Mouse (Mus musculus) neural tube, postnatal 0 days (tissue): ENCODE data around the gene Gpr182. TPM values are rescaled to one million over a fixed set of nuclear protein-coding genes. Genes with fewer than 3 reads are reported as not detected.

ENCODE experiments used
- polyA plus RNA-seq: library from polyadenylated mRNA; unstranded; fragments of >200 nt; fragmentation: Nextera tagmentation; extraction: Ambion mirVana; gene quantifications from 2 replicates; pipeline ENCODE4 v1.2.1, GENCODE M21; 2015

Gpr182 gene
- 1.4 and 2.3 TPM in 2 replicates for polyA plus RNA-seq

GRCm38 (mm10) chr10:127751548-127751947 is at the start of gene Gpr182:
TSS of gene Gpr182 (minus strand) at chr10:127751732.

GRCm38 (mm10) chr10:127800891-127801290 is 49.4 kb upstream of the Gpr182 start, which contains the start of gene Rdh16:
TSS of gene Rdh16 (plus strand) at chr10:127801152.

GRCm38 (mm10) chr10:127776011-127776410 is 24.5 kb upstream of the Gpr182 start, which contains the start of gene Rdh9:
TSS of gene Rdh9 (plus strand) at chr10:127776386.

GRCm38 (mm10) chr10:127759181-127760110 is 7.9 kb upstream of the Gpr182 start, which contains the start of the genes Rdh1 and Rdh16f1:
TSS of gene Rdh1 (plus strand) at chr10:127759721.
TSS of gene Rdh16f1 (plus strand) at chr10:127759787.

GRCm38 (mm10) chr10:127739083-127739660 is 12.4 kb downstream of the Gpr182 start, which contains the start of gene Zbtb39:
TSS of gene Zbtb39 (plus strand) at chr10:127739538.

GRCm38 (mm10) chr10:127724178-127724577 is 27.4 kb downstream of the Gpr182 start, which contains the start of gene Tac2:
TSS of gene Tac2 (plus strand) at chr10:127724478.

GRCm38 (mm10) chr10:127704766-127705220 is 46.7 kb downstream of the Gpr182 start, which contains the start of gene Myo1a:
TSS of gene Myo1a (plus strand) at chr10:127705170.

Other genes with a start within 250 kb of the Gpr182 start
- gene Ndufa4l2, start 236.8 kb downstream of the Gpr182 start, polyA plus RNA-seq: 13.7 and 15.6 TPM in 2 replicates
- gene Shmt2, start 229.3 kb downstream of the Gpr182 start, polyA plus RNA-seq: 41.3 and 47.0 TPM in 2 replicates
- gene Nxph4, start 217.2 kb downstream of the Gpr182 start, polyA plus RNA-seq: 92.7 and 112 TPM in 2 replicates
- gene Lrp1, start 130.6 kb downstream of the Gpr182 start, polyA plus RNA-seq: 85.8 and 109 TPM in 2 replicates
- gene Stat6, start 108.7 kb downstream of the Gpr182 start, polyA plus RNA-seq: 4.7 and 4.8 TPM in 2 replicates
- gene Nemp1, start 84.8 kb downstream of the Gpr182 start, polyA plus RNA-seq: 2.5 and 3.2 TPM in 2 replicates
- 2.9 and 3.3 TPM in 2 replicates for gene Nab2, start 83.2 kb downstream of the Gpr182 start, polyA plus RNA-seq
- 0.55 and 1.2 TPM in 2 replicates for gene Myo1a, start 46.6 kb downstream of the Gpr182 start, polyA plus RNA-seq
- gene Tac2, start 27.3 kb downstream of the Gpr182 start, polyA plus RNA-seq: 7.0 and 8.1 TPM in 2 replicates
- 2.1 and 2.7 TPM in 2 replicates for gene Zbtb39, start 12.2 kb downstream of the Gpr182 start, polyA plus RNA-seq
- gene Rdh1, start 8.0 kb upstream of the Gpr182 start, polyA plus RNA-seq: 0.05 TPM in 1 of 2 replicates, not detected in the other
- gene Rdh16f1, start 8.1 kb upstream of the Gpr182 start, polyA plus RNA-seq: not detected in 2 replicates
- 0.41 and 0.49 TPM in 2 replicates for gene Rdh9, start 24.7 kb upstream of the Gpr182 start, polyA plus RNA-seq
- not detected in 2 replicates for gene Rdh16, start 49.4 kb upstream of the Gpr182 start, polyA plus RNA-seq
- not detected in 2 replicates for gene Rdh19, start 98.2 kb upstream of the Gpr182 start, polyA plus RNA-seq
- gene Rdh16f2, start 114.7 kb upstream of the Gpr182 start, polyA plus RNA-seq: not detected in 2 replicates
- gene Rdh7, start 137.1 kb upstream of the Gpr182 start, polyA plus RNA-seq: not detected in 2 replicates
- gene Sdr9c7, start 146.8 kb upstream of the Gpr182 start, polyA plus RNA-seq: not detected in 2 replicates